Mouse (Mus musculus) CD4-positive, CD25-positive, alpha-beta regulatory T cell, adult 4 months (primary cell): ENCODE results near the gene Maip1. TPM values are rescaled to one million over a fixed set of nuclear protein-coding genes. Genes with fewer than 3 reads are reported as not detected.
A peak's percentile ranks its signal among the peaks of the same experiment; 100 is the strongest.

ENCODE experiments used
- ATAC-seq: one replicate; pipeline ENCODE4 v1.8.0; 2017
- polyA plus RNA-seq, 2 experiments: library from polyadenylated mRNA; unstranded; fragments of 100-300 nt; shearing (Covaris generic); gene quantifications; one replicate each; pipeline ENCODE4 v1.2.1; 2017

Gene Maip1
- polyA plus RNA-seq, 2 experiments from 2014 or later, result 8.6 to 9.7 TPM

- ATAC-seq, result peak; percentile 51
Observed at GRCm38 (mm10) chr1:57428368-57429308, 22.5 kb downstream of the Maip1 start.

- no peak for ATAC-seq
Observed at GRCm38 (mm10) chr1:57429786-57430483, 23.8 kb downstream of the Maip1 start.

- no peak for ATAC-seq
Observed at GRCm38 (mm10) chr1:57433141-57433540, 27.0 kb downstream of the Maip1 start.

DNA sequence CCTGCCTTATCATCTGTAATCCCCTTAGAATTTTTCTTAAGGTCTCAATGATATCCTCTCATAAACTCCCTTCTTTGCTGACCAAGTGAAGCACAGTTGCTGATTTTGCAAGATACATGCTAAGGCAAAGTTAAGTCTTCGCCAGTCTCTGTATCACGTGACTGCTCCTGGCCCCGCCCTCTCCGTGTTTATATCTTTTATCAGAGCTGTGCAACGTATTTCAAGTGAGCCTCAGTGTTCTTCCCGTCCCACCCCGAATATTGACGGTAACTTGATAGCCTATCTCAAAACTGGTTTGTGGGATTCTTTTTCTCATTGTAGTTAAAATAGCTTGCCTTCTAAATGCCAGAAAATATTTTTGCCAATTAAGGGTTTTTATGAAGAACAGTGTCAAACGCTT, 30.3 kb downstream of the Maip1 start:
- ATAC-seq, result peak; percentile 88

DNA sequence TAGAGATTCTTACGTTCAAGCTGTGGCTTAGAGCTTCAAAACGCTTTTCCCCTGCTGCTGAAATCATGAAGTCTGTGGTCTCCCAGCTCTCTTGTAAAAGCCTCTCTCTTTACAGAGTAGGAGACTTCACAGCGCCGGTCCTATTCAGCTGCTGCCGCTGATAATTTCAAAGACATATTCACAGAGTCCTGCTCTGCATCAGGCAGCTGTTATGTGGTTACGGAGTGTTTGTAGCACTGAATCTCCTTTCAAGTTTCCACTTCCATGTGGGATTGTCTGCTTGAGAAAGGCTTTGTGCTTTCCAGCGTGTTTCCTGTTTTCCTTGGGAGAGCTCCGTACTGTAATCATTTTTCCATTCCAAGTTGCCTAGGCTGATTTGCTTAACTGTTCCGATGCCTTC, 30.8 kb downstream of the Maip1 start:
- ATAC-seq, result peak; percentile 14

DNA sequence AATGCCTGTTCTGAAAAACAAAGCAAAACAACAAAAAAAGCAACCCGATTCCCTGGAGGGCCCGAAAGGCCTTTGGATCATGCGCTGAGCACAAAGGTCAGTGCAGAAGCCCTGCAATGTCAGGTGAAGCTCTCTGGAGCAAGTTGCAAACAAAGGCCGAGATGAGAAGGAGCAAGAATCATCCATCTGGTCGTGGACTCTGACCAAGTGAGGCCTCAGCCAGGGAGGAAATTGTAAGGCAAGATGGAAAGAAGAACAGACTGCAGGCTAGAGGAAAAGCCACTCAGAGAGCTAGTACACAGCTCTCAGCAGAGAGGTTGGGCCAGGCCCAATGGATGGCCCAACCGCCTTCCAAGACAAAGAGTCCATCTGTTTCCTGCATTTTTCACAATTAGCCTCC, 32.9 kb downstream of the Maip1 start:
- no peak for ATAC-seq

DNA sequence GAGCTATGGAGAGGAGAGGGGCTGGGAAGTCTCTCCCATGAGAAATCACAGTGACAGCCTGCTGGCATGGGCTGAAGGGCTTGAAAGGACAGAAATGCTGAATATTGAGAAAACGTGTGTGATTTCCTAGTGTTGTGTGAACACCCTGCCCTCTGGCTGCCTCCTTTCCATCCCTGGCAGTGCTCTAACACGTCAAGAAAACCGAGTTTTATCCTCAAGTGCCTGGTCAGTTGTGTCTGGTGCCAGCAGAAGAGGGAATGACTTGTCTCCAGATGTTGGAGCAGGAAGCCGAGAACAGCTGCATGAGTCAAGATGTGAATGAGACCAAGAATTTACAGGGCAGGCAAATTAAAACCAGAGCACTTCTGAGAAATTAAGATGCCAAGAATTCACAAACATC, 34.6 kb downstream of the Maip1 start:
- ATAC-seq, result no peak

DNA sequence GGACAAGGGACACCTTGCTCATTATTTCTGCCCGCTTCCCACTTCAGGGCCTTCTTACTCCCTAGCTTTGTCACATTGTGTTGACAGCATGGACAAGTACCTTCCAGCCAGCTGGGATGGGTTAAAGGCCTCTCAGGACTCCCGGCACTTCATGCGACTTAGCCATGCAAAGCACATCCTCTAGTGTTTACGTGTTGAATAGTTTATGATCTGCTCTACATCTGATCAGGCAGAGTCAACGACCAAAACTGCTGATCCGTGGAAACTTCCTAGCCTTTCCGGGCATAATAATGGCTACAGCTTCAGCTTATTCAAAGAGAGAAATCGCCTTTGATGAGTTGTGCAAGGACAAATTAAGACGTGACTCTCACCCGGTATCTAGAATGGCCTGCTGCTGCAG, 39.6 kb downstream of the Maip1 start:
- no peak for ATAC-seq

DNA sequence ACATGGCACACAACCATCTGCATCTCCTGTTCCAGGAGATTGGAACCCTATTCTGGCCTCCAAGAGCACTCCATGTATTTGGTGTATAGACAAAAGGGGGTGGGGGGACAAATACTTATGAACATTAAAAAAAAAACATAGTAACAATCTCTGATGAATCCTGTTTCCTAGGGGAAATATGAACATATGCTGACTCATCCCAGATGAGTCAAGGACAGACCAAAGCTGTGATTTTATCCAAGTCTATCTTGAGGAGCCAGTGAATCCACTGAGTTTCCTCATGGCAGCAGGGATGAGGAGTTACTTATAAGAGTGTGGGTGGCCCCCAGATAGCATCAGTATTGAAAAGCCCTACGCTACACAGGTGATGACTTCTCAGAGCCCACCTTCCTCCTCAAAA, 44.1 kb downstream of the Maip1 start:
- no peak for ATAC-seq

GRCm38 (mm10) chr1:57460305-57460940, 54.3 kb downstream of the Maip1 start:
- no peak for ATAC-seq

Other genes starting within 250 kb of the Maip1 start
- 1 to 10 TPM in 1 of 2 experiments, under 1 TPM in 1; 0.91 to 2.4 TPM for gene 1700066M21Rik, start 28.7 kb upstream of the Maip1 start, polyA plus RNA-seq
- gene Tyw5, start 773 bp downstream of the Maip1 start, polyA plus RNA-seq, result 10 to 100 TPM; 22.8 to 30.6 TPM